Mouse (Mus musculus): Measurements from ENCODE around the gene Spata21. TPM values are rescaled to one million over a fixed set of nuclear protein-coding genes. Genes with fewer than 3 reads are reported as not detected.

Gene Spata21
- total and polyA plus RNA-seq, 2 experiments from 2014 or later: 0.25 to 0.27 TPM

- H3K4me3 ChIP-seq (ENCODE audit: low read depth, low read length): no peak overlapping the region
- WGBS: 33% methylated on average over 1 of the region's 1 CpGs
- no peaks in the 10 kb centered on the region for H3K9me3 ChIP-seq (ENCODE audit: low read length)
- H3K36me3 ChIP-seq (ENCODE audit: insufficient read depth, low read length): 0 out of 2 replicates have a peak, but pooled peaks cover 3% of the 10 kb centered on the region
- H3K27me3 ChIP-seq (ENCODE audit: insufficient read depth, low read length): no peaks in the 10 kb centered on the region
- ATAC-seq (ENCODE audit: low FRiP score): no peak
- no peak overlapping the region for H3K4me2 ChIP-seq (ENCODE audit: low read depth, low read length, poor library complexity, severe bottlenecking)
- no peak for DNase-seq (ENCODE audit: low spot score)
- no peak overlapping the region for H3K9ac ChIP-seq (replicated peaks; ENCODE audit: low read length, poor library complexity, severe bottlenecking)
- TF ChIP-seq CTCF (IDR thresholded peaks at IDR 0.05): no peak
- no peaks in the 10 kb centered on the region for H3K4me1 ChIP-seq (ENCODE audit: insufficient read depth, low read length)
- H3K27ac ChIP-seq (ENCODE audit: low read depth, low read length): no peak overlapping the region
These were observed 34.9 kb downstream of the Spata21 start for GRCm38 (mm10) chr4:141123065-141123464.

DNA sequence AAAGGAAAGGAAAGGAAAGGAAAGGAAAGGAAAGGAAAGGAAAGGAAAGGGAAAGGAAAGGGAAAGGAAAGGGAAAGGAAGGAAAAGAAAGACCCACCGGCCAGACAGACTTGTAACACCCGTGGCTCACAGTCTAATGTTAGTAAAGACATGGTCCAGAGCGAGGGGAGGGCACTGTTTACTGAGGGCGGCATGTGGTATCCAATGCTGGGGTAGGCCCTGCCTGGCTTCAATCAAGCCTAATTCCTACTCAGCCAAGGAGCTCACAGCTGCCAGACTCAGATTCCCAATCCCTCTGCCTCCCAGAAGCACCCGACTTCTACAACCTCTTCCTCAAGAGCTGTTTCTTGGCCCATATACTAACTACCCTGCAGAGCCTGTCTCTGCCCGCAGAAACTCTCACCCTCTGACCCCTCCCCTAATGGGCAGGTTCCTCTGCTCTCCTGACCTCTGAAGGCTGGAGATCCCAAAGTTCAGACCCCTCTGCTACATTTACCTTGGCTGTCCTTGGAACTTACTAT, 41.1 kb downstream of the Spata21 start:
- WGBS: 82% methylated on average over 6 of the region's 6 CpGs

GRCm38 (mm10) chr4:141130704-141131342, 42.7 kb downstream of the Spata21 start:
- 81% methylated on average over 6 of the region's 6 CpGs for WGBS
- H3K4me3 ChIP-seq (ENCODE audit: low read depth, low read length): no peak overlapping the region
- no peaks in the 10 kb centered on the region for H3K27me3 ChIP-seq (ENCODE audit: insufficient read depth, low read length)
- DNase-seq (ENCODE audit: low spot score): peak; percentile 31
- H3K4me1 ChIP-seq (ENCODE audit: insufficient read depth, low read length): no peaks in the 10 kb centered on the region; the same call in 1 of the 2 replicates
- no peak overlapping the region for H3K4me2 ChIP-seq (ENCODE audit: low read depth, low read length, poor library complexity, severe bottlenecking)
- H3K9ac ChIP-seq (replicated peaks; ENCODE audit: low read length, poor library complexity, severe bottlenecking): no peak overlapping the region
- no peaks in the 10 kb centered on the region for H3K9me3 ChIP-seq (ENCODE audit: low read length)
- no peaks in the 10 kb centered on the region for H3K36me3 ChIP-seq (ENCODE audit: insufficient read depth, low read length)
- no peak for TF ChIP-seq CTCF (IDR thresholded peaks at IDR 0.05)
- H3K27ac ChIP-seq (ENCODE audit: low read depth, low read length): peak overlapping the region; percentile 47
- ATAC-seq (ENCODE audit: low FRiP score): no peak

More for the DNA sequence above, 41.1 kb downstream of the Spata21 start:
- no peaks in the 10 kb centered on the region; the same call in 1 of the 2 replicates for H3K4me1 ChIP-seq (ENCODE audit: insufficient read depth, low read length)
- no peak overlapping the region for H3K4me2 ChIP-seq (ENCODE audit: low read depth, low read length, poor library complexity, severe bottlenecking)
- H3K9ac ChIP-seq (replicated peaks; ENCODE audit: low read length, poor library complexity, severe bottlenecking): no peak overlapping the region
- DNase-seq (ENCODE audit: low spot score) (no peak), ATAC-seq (ENCODE audit: low FRiP score) (no peak)
- no peaks in the 10 kb centered on the region for H3K27me3 ChIP-seq (ENCODE audit: insufficient read depth, low read length)
- no peaks in the 10 kb centered on the region for H3K9me3 ChIP-seq (ENCODE audit: low read length)
- H3K4me3 ChIP-seq (ENCODE audit: low read depth, low read length): no peak overlapping the region
- H3K36me3 ChIP-seq (ENCODE audit: insufficient read depth, low read length): no peaks in the 10 kb centered on the region
- no peak for TF ChIP-seq CTCF (IDR thresholded peaks at IDR 0.05)
- H3K27ac ChIP-seq (ENCODE audit: low read depth, low read length): no peak overlapping the region

- TF ChIP-seq CTCF (IDR thresholded peaks at IDR 0.05): no peak
- Histone ChIP-seq H3K27me3 (ENCODE audit: insufficient read depth, low read length) (no peaks in the 10 kb centered on the region), H3K4me3 (ENCODE audit: low read depth, low read length) (no peak overlapping the region), H3K27ac (ENCODE audit: low read depth, low read length) (peak overlapping the region; percentile 47; the same call in 1 of the 2 replicates), H3K36me3 (ENCODE audit: insufficient read depth, low read length) (no peaks in the 10 kb centered on the region), H3K9ac (replicated peaks; ENCODE audit: low read length, poor library complexity, severe bottlenecking) (no peak overlapping the region), H3K9me3 (ENCODE audit: low read length) (no peaks in the 10 kb centered on the region), H3K4me1 (ENCODE audit: insufficient read depth, low read length) (no peaks in the 10 kb centered on the region; the same call in 1 of the 2 replicates), H3K4me2 (ENCODE audit: low read depth, low read length, poor library complexity, severe bottlenecking) (no peak overlapping the region)
- DNase-seq (ENCODE audit: low spot score) (no peak), ATAC-seq (ENCODE audit: low FRiP score) (no peak)
- WGBS: 60% methylated on average over 5 of the region's 5 CpGs
These were observed 43.5 kb downstream of the Spata21 start for GRCm38 (mm10) chr4:141131531-141132061.

- 56% methylated on average over 8 of the region's 8 CpGs for WGBS
- Histone ChIP-seq H3K27me3 (ENCODE audit: insufficient read depth, low read length) (no peaks in the 10 kb centered on the region), H3K4me2 (ENCODE audit: low read depth, low read length, poor library complexity, severe bottlenecking) (no peak overlapping the region), H3K4me3 (ENCODE audit: low read depth, low read length) (no peak overlapping the region), H3K9me3 (ENCODE audit: low read length) (no peaks in the 10 kb centered on the region), H3K4me1 (ENCODE audit: insufficient read depth, low read length) (peaks cover 3% of the 10 kb centered on the region; the same call in 1 of the 2 replicates), H3K27ac (ENCODE audit: low read depth, low read length) (peak overlapping the region; percentile 26; the same call in 1 of the 2 replicates), H3K36me3 (ENCODE audit: insufficient read depth, low read length) (no peaks in the 10 kb centered on the region), H3K9ac (replicated peaks; ENCODE audit: low read length, poor library complexity, severe bottlenecking) (no peak overlapping the region)
- no peak for TF ChIP-seq CTCF (IDR thresholded peaks at IDR 0.05)
- DNase-seq (ENCODE audit: low spot score) (no peak), ATAC-seq (ENCODE audit: low FRiP score) (no peak)
These were observed 44.1 kb downstream of the Spata21 start for GRCm38 (mm10) chr4:141132191-141132590.

GRCm38 (mm10) chr4:141133227-141133626, 45.1 kb downstream of the Spata21 start:
- TF ChIP-seq CTCF (IDR thresholded peaks at IDR 0.05): no peak
- no peak overlapping the region for H3K27ac ChIP-seq (ENCODE audit: low read depth, low read length)
- no peak overlapping the region for H3K4me3 ChIP-seq (ENCODE audit: low read depth, low read length)
- H3K27me3 ChIP-seq (ENCODE audit: insufficient read depth, low read length): no peaks in the 10 kb centered on the region
- DNase-seq (ENCODE audit: low spot score) (no peak), ATAC-seq (ENCODE audit: low FRiP score) (no peak)
- H3K9ac ChIP-seq (replicated peaks; ENCODE audit: low read length, poor library complexity, severe bottlenecking): no peak overlapping the region
- peaks cover 6% of the 10 kb centered on the region; the same call in 1 of the 2 replicates for H3K4me1 ChIP-seq (ENCODE audit: insufficient read depth, low read length)
- no peaks in the 10 kb centered on the region for H3K36me3 ChIP-seq (ENCODE audit: insufficient read depth, low read length)
- H3K9me3 ChIP-seq (ENCODE audit: low read length): no peaks in the 10 kb centered on the region
- WGBS: 43% methylated on average over 8 of the region's 8 CpGs
- no peak overlapping the region for H3K4me2 ChIP-seq (ENCODE audit: low read depth, low read length, poor library complexity, severe bottlenecking)
